Mouse (Mus musculus) thymus, postnatal 10 days (tissue): ENCODE measurements around the gene Nol3.

Experiments
- DNase-seq, 2 experiments: peaks; one replicate each; pipeline ENCODE4 v3.0.0; 2021; ENCODE audit warnings: low spot score in 2 of 2

Nol3 gene

DNA sequence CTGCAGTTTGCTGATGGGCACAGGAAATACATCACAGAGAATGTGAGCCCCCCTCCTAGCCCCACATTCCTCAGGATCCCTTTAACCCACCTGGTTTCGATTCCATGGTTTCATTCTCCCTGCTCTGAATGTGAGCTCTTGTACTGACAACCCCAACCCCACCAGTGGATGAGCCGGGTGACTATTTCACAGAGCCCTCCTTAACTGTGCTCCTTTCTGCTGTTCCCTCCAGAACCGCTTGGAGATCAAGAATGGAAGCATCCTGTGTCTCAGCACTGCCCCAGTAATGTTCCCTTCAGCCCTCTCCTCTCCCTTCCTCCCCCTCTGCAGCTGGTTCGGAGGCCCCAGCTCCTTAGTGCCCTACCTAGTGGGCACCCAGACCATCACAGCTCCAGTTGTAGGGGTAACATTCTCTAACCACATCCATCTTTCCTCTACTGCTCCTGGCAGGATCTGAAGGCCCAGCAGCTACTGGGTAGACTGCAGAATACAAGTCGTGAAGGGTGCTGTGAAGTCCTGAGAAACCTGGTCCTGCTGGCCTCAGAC lies 30.3 kb downstream of the Nol3 start:
- no peak for DNase-seq

DNA sequence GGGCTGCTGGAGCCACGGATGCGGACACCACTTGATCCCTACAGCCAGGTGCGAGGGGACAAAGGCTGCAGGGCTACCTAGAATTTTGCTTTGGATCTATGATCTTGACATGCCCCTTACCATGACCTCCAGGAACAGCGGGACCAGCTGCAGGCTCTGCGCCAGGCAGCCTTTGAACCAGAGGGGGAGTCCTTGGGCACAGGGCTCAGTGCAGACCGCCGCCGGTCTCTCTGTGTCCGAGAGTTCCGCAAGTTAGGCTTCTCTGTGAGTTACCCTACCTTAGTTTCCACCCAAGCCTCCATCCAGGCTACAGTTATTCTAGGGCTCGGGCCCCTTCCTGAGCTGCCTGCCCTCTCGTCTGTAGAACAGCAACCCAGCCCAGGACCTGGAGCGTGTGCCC lies 31.7 kb downstream of the Nol3 start:
- no peak for DNase-seq

DNA sequence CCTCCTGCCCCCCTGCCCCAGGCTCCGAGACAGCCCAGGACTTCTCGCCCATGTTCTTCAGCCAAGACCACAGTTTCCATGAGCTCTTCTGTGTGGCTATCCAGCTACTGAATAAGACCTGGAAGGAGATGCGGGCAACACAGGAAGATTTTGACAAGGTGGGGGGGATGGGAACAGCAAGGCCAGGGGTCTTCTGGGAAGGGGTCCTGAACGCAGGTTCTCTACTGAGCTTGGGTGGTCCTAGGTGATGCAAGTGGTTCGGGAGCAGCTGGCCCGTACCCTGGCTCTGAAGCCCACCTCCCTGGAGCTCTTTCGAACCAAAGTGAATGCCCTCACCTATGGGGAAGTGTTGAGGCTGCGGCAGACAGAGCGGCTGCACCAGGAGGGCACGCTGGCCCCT lies 32.5 kb downstream of the Nol3 start:
- no peak for DNase-seq

DNA sequence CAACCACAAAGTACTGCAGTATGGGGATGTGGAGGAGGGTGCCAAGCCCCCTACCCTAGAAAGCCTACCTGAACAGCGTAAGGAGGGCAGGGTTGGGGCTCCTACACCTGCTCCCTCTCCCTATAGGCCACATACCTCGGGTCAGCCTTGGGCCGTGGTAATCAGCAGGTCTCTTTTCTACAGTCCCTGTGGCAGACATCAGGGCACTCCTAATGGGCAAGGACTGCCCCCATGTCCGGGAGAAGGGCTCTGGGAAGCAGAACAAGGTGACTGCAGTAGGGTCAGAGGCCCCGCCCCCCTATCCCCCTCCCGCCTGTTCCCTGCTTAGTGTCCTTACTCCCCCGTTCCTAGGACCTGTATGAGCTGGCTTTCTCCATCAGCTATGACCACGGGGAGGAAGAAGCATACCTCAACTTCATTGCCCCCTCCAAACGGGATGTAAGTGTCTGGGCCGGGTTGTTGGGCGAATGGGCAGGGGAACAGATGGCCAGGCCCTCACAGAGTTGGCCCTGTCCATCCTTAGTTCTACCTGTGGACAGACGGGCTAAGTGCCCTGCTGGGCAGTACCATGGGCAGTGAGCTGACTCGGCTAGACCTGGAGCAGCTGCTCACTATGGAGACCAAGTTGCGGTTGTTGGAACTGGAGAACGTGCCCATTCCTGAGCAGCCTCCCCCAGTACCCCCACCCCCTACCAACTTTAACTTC lies 33.4 kb downstream of the Nol3 start:
- DNase-seq, result no peak

DNA sequence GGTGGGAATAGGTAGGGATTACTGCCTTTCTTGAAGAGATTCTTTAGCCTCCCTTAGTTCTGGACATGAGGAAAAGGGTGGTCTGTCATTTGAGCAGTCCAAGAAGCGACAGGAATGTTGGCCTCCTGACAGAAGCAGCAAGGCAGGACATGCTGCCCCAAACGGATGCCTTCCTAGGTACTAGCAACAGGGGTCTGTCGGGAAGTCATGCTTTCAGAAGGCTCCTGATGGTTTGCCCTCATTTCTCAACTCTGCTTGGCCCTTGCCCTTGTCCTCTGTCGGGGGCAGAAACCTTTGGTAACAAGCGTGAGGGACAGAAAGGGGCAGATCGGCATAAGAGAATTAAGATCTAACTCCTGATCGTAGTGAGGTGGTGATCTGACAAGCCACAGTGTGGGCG lies 34.2 kb downstream of the Nol3 start:
- DNase-seq, result no peak

DNA sequence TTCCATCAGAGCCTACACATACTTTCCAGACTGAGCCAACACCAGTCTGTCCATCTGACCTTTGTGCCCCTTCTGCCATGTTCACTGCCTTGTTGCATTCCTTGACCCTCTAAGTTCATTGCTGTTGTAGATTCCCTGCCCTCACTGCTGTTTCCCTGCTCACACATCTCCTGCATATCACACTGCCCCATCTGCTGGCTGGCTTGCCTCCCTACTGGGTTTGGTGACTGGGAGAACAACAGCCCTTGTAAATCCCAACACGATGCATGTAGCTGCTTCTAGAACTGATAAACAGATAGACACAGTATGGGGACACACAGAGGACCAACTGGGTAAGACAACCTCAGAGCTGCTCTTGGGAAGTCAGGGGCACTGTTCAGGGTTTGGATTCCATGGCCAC lies 35.8 kb downstream of the Nol3 start:
- no peak for DNase-seq

DNA sequence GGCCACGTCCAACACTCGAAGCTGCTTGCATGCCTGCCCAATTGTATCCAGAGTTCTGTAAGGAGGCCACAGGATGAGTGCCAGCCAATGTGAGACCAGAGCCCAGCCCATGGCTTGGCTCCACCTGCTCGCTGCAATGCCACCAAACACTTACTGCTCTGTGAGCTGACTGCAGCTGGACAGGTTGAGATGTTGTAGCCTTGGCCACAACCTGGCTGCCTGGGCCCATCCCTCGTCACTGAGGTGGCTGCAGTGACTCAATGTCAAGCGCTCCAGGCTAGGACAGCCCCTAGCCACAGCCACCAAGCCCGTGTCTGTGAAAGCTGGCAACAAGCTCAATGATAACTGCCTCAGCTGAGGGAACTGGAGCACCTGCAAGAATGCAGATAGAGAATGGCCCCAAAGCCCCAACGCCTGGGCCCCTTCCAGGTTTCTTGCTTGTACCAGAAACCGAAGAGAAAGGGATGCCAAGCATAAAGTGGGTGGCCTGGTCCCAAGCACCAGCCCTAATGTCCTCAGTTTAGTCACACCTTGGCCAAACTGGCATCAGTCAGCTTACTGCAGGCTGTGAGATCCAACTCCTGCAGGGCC lies 37.0 kb downstream of the Nol3 start:
- no peak for DNase-seq

DNA sequence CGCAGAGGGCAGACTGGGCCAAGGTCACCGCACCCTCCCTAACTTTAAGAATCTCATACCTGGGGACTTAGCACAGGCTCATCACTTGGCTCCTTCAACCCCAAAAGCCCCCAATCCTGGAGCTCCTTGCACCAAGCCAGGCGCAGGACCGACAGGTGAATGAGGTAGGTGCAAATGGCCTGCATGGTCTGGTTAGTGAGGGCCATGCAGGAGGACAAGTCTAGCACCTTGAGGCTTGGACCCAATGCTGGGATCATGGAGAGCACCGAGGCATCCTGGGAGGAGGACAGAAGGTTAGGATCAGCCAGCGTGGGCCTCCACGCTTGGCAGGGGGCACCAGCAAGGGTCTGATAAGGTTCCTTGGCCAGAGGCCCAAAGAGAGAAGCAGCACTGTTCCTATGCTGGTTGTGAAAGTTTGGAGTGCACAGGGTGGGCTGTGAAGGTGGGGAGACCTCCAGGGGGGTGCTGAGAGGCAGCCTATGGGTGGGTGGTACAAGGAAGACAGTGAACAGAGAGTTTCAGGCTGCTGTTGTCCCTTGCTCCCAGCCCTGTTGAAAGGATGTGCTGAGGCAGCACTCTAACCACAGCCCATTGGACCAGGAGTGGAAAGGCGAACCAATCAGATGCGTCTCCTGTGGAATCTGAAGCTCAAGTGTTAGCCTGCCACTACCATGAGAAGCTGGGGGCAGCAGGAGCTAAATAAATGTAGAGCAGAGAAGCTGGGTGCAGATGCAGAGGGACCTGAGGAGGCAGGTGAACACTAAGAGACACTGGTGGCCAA lies 37.9 kb downstream of the Nol3 start:
- DNase-seq, result no peak

DNA sequence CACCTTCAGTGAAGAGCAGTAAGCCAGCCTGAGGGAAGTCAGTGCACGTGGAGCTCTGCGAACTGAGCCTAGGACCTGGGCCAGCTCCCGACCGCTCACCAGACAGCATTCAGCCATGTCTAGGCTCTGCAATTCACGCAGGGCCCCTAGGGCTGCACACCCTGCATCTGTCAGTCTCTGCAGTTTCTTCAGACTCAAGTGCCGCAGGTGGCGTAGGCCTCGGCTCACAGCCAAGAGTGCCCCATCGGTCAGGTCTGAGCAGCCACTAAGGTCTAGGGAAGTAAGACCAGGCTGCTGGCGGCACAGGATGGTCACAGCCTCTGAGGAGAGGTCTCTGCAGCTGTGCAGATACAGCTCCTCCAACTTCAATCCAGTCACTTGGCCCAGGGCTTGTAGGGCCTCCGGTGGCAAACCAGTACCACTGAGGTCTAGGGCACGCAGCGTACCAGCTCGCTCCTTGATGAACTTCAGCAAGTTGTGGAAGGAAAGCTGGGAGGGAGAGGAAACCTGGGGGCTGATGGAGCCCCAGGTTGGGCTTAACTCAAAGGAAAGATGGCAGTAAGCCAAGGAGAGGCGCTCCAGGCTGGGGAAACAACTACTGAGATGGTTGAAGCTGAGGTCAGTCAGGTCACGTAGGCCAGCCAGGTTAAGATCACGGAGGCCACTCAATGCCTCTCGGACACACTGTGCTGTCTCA lies 39.3 kb downstream of the Nol3 start:
- DNase-seq, result no peak

DNA sequence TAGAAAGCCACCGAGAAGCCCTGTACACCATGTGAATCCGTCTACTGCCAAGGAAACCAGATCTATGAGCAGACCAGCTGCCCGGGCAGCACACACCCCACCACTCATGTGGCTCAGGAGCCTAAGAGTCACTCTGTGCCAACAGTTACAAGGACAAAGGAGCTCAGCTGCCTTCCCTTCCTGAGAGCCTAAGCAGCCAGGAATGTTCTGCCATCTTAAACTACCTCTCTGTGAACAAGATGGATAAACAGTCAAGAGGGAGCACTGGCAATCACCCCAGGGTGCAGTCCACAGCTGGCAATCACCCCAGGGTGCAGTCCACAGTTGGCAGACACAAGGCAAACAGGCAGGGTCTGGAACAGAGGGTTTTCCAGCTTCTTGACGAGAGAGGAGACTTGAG lies 42.0 kb downstream of the Nol3 start:
- DNase-seq, result no peak

DNA sequence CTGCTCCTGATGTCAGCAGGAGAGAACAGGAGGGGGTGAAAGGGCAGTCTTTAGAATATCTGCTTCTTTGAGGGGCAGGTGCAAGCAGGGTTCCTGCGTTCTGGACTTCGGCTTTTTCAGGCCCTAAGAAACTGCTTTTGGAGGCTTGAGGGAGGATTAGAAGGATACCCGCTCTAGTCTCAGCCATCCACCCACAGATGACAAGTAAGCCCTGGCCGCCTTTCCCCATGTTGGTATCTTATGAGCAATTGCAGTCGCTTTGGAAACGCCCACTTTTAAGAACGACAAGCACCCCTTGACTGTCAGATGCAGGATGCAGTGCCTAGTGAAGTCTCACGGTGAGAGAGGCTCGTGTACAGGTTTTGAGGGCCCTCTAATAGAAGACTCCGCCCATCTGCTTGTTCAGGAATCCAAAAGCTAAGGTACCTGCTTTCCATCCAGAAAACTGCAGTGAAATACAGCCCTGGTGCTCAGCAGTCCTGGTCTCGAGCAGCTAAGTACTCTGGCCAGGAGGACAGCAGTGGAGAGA lies 42.8 kb downstream of the Nol3 start:
- DNase-seq, result no peak

DNA sequence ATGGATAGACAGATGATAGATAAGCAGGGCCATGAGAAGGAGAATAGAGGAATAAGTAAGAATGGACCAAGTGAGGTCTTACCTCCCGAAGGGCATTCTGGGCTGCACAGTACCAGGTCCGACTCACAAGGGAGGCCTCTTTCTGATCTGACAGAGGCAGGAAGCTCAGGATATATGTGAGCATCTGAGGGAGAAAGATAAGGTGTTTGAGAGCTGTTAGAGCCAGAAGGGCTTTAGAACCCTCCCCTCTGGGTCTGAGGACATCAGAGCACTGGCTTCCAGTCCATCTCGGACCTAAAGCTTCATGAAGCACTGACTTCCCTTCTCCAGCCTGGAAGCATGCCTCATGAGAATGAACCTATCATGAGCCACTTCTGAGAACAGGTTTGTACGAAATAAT lies 47.2 kb downstream of the Nol3 start:
- DNase-seq, result no peak

DNA sequence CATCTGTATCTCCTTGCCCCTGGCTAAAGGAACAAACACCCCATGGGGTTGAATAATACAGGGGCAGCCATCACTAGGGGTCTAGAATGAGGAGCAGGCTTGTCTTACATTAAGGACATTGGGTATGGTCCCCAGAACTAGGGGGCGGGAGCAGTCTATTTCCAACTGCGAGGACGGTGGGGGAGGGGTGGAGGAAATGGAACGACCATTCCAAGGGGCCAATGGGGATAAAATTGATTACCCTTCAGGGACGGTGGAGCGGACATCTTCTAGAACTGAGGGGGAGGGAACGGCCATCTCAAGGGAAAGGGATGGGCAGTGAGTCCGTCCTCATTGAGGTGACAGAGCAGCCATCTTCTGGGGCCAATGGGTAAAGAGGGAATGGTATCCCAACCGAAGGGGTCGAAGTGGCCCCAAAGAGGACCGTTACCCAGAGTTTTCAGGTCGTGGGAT lies 49.7 kb downstream of the Nol3 start:
- no peak for DNase-seq

DNA sequence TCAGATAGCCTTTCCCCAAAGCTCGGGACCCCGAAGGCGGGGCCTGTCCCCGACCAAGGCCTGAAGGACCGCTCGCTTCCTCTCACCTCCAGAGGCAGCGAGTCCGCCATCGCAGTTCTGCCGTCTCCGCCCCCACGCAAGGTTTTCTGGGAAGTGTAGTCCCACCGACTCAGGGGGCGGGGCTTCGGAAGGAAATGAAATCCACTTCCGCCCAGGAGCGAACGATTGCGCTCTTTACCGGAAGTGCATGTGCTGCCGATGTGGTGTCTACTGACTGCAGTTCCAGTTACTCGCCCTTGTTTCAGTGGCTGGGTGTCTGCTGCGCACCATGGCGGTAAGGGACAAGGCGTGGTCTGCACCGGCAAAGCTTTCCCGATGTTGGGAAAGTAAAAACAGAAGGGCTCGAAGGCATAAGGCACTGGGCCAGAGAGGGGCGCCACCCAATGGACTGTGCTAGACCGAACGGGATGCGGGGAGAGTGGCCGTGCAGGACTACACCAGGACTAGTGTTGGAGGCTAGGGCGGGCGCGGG lies 50.3 kb downstream of the Nol3 start, which contains the start of the genes Lrrc29 and Tmem208:
Gene Lrrc29 (minus strand): TSS at position 138 of the 532 bp plus-strand sequence.
Gene Tmem208 (plus strand): TSS at position 214 of the 532 bp plus-strand sequence.
- DNase-seq, result peak; percentile 97 to 98

DNA sequence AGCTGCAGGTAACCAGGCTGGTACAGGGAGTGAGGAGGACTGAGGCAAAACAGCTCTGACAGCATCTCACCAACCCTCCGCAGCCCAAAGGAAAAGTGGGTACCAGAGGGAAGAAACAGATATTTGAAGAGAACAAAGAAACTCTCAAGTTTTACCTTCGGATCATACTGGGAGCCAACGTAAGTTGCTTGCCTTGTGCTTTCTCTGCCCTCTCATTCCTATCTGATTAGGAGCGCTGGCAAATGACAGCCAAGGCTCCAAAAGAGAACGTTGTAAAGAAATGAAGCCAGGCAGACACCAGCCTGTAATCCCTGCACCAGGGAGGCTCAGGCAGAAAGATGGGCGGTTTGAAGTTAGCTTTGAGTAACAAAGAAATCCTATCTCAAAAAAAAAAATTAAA lies 51.0 kb downstream of the Nol3 start:
- no peak for DNase-seq

DNA sequence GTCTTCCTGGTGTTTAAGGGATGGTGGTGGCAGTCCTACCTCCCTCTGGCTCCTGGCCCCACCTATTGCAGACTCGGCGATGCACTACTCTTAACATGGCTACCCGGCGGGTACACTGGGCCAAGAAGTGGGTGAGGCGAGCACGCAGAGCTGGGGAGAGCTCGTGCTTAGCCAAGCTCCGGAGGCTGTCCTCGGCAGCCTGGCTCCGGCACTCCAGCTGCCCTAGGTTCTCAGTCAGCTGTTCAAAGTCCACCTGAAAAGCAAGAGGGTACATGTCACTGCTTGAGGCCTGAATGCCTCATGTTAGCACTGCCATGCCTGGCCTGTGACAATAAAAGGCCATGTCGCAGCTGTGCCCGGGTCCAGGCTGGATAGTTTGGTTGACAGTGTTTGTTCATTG lies 54.4 kb downstream of the Nol3 start:
- no peak for DNase-seq

DNA sequence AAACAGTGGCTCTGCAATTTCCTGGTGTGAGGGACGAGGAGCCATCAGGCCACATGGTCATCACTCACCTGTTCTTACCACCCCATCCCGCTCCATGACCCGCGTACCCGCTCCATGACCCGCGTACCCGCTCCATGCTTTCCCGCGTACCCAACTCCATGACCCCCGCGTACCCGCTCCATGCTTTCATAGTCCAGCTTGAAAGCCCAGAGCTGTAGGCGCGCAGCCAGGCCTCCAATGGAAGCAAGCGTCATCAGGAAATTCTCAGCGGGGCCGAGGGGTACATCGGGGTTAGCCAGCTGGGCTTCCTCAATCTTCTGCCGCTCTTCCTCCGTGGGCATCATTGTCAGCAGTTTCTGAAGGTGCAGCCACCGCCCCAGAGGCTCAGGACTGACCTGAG lies 55.5 kb downstream of the Nol3 start:
- no peak for DNase-seq
